Mouse (Mus musculus): ENCODE data around the gene Kcnq2. TPM values are rescaled to one million over a fixed set of nuclear protein-coding genes. Genes with fewer than 3 reads are reported as not detected.

The Kcnq2 gene
- polyA plus RNA-seq, 1 experiment from 2014 or later = 0.75 TPM

DNA sequence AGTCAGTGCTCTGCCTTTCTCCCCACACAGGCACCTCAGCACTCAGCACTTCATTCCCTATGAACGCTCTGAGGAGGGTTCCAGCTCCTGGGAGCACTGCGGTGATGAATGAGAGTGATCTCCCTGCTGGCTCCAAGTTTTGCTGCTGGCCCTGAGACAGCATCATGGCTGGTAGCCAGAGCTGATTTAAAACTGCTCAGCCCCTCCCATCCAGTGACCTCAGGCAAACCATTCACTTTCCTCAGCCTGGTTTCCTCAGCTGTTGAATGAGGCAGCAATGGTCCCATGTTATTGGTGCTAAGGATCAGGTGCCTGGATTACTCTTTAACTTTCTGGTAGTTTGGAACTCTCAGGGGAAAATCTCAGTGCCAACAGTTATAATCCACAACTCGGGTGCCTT is 91.7 kb downstream of the Kcnq2 start, which contains the start of gene Chrna4:
TSS of gene Chrna4 (minus strand) at position 110 of the 400 bp plus-strand sequence.
- peak; percentile 55; the same call in 1 of the 2 replicates for ATAC-seq
- H3K4me1 ChIP-seq (ENCODE audit: control insufficient read depth, insufficient read depth, low read length) = peaks cover 10% of the 10 kb centered on the region
- H3K4me3 ChIP-seq (ENCODE audit: low read length) = no peak within 1 kb of the TSS
- no peaks in the 10 kb centered on the region for H3K36me3 ChIP-seq (ENCODE audit: control insufficient read depth, insufficient read depth, low read length)
- H3K4me2 ChIP-seq (ENCODE audit: low read depth, low read length) = no peak within 1 kb of the TSS
- no peak within 1 kb of the TSS for H3K27ac ChIP-seq (ENCODE audit: low read length)
- H3K9ac ChIP-seq (ENCODE audit: low read depth, low read length) = no peak within 1 kb of the TSS
- WGBS = 48% methylated on average over 3 of the region's 3 CpGs
- H3K9me3 ChIP-seq (ENCODE audit: control insufficient read depth, low read length) = no peaks in the 10 kb centered on the region
- H3K27me3 ChIP-seq (replicated peaks; ENCODE audit: control insufficient read depth, insufficient read depth, low read length) = peaks cover 29% of the 10 kb centered on the region

DNA sequence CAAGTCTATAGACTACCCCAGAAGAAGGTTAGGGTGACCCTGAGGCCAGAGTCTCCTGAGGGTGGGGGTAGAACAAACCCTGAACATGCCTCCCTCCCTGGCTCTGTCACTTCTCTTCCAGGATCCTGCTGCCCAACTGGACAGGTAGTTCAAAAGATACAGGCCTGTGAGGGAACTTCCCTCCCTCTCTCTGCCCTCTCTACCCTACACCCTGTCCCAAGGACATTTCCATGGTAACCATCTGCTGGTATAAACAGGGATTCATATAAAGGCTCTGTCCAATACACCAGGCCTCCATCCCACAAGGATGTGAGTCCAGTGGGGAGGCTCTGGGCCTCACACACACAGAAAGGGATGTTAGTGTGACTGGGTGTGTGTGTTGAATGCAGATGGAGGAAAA is 92.7 kb downstream of the Kcnq2 start:
- no peak overlapping the region for H3K4me3 ChIP-seq (ENCODE audit: low read length)
- no peak for ATAC-seq
- peaks cover 14% of the 10 kb centered on the region for H3K4me1 ChIP-seq (ENCODE audit: control insufficient read depth, insufficient read depth, low read length)
- H3K27me3 ChIP-seq (replicated peaks; ENCODE audit: control insufficient read depth, insufficient read depth, low read length) = peaks cover 39% of the 10 kb centered on the region
- H3K9me3 ChIP-seq (ENCODE audit: control insufficient read depth, low read length) = no peaks in the 10 kb centered on the region
- H3K9ac ChIP-seq (ENCODE audit: low read depth, low read length) = no peak overlapping the region
- H3K4me2 ChIP-seq (ENCODE audit: low read depth, low read length) = no peak overlapping the region
- H3K36me3 ChIP-seq (ENCODE audit: control insufficient read depth, insufficient read depth, low read length) = no peaks in the 10 kb centered on the region
- no peak overlapping the region for H3K27ac ChIP-seq (ENCODE audit: low read length)

DNA sequence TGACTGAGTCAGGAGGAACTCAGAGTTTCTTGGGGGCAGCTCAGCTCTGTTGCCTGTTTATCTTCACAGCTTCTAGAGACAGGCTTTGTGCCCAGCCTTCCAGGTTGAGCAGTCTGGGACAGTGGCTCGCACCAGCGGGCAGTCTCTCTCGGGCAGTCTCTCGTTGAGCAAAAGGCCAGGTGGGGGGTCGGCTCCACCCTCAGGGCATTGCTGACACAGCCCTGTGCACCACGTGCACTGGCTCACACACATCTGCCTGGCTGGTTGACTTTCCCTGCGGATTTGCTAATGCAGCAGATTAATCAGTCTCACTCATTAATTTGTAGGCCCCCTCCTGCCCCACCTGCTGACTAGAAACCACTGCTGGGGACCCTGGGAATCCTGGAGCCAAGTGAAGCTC is 93.2 kb downstream of the Kcnq2 start:
- Histone ChIP-seq H3K9me3 (ENCODE audit: control insufficient read depth, low read length) (no peaks in the 10 kb centered on the region), H3K27ac (ENCODE audit: low read length) (no peak overlapping the region), H3K27me3 (replicated peaks; ENCODE audit: control insufficient read depth, insufficient read depth, low read length) (peaks cover 43% of the 10 kb centered on the region), H3K36me3 (ENCODE audit: control insufficient read depth, insufficient read depth, low read length) (no peaks in the 10 kb centered on the region), H3K4me3 (ENCODE audit: low read length) (no peak overlapping the region), H3K4me1 (ENCODE audit: control insufficient read depth, insufficient read depth, low read length) (peaks cover 14% of the 10 kb centered on the region), H3K4me2 (ENCODE audit: low read depth, low read length) (no peak overlapping the region), H3K9ac (ENCODE audit: low read depth, low read length) (no peak overlapping the region)
- no peak for ATAC-seq
- 18% methylated on average over 7 of the region's 7 CpGs for WGBS

DNA sequence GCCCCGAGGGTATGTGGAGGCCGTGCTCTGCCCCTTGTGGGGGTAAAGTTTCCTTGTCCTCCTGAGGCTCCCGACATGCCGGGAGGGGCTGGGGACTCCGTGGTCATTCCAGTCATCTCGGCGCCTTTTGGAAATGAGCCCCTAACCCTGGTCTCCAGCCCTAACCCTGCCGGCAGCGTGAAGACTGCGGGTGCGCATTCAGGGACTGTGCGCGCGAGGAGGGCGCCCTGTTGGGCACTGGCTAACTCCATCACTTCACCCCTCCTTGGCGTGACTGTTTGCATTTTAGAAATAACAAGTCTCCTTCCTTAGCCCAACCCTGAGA is 95.8 kb downstream of the Kcnq2 start:
- Histone ChIP-seq H3K4me3 (ENCODE audit: low read length) (peak overlapping the region; percentile 60), H3K27ac (ENCODE audit: low read length) (no peak overlapping the region), H3K36me3 (ENCODE audit: control insufficient read depth, insufficient read depth, low read length) (no peaks in the 10 kb centered on the region), H3K4me1 (ENCODE audit: control insufficient read depth, insufficient read depth, low read length) (peaks cover 14% of the 10 kb centered on the region), H3K4me2 (ENCODE audit: low read depth, low read length) (peak overlapping the region; percentile 93), H3K9me3 (ENCODE audit: control insufficient read depth, low read length) (no peaks in the 10 kb centered on the region), H3K9ac (ENCODE audit: low read depth, low read length) (peak overlapping the region; percentile 59; the same call in 1 of the 2 replicates), H3K27me3 (replicated peaks; ENCODE audit: control insufficient read depth, insufficient read depth, low read length) (peaks cover 50% of the 10 kb centered on the region)
- no peak for ATAC-seq
- WGBS = 0% methylated on average over 16 of the region's 16 CpGs

DNA sequence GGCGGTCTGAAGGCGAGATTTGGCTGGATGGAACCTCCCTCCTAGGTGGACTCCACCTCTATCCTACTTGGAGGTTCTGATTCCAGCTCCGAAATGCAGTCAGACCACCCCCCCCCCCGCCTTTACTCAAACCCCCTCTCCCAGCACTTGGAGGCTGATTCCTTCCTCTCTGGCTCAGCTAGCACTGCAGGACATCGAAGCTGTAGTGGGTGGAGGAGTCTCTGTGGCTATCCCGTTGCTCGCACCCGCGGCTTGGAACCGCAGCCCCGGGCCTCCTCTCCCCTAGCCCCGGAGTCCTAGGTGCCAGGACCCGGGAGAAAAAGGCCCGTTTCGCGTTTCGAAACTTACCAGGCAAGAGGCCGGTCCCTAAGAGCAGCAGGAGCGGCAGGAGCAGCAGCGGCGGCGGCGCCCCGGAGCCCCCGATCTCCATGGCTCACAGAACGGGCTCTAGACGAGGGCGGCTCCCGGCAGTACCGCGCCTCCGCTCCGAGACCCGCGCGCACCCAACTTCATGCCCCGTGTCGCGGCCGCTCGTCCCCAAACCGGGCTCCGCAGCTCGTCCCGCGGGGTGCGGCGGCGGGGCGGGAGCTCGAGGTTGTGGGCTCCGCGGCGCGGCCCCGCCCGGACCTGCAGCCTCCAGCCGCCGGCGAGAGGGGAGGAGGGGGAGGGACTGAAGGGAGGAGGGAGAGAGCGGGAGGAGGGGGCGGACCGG is 96.3 kb downstream of the Kcnq2 start:
- no peaks in the 10 kb centered on the region for H3K36me3 ChIP-seq (ENCODE audit: control insufficient read depth, insufficient read depth, low read length)
- no peaks in the 10 kb centered on the region for H3K9me3 ChIP-seq (ENCODE audit: control insufficient read depth, low read length)
- peak; percentile 32; the same call in 1 of the 2 replicates for ATAC-seq
- H3K4me3 ChIP-seq (ENCODE audit: low read length) = peak overlapping the region; percentile 60
- peaks cover 13% of the 10 kb centered on the region for H3K4me1 ChIP-seq (ENCODE audit: control insufficient read depth, insufficient read depth, low read length)
- H3K9ac ChIP-seq (ENCODE audit: low read depth, low read length) = peak overlapping the region; percentile 59
- H3K27me3 ChIP-seq (replicated peaks; ENCODE audit: control insufficient read depth, insufficient read depth, low read length) = peaks cover 50% of the 10 kb centered on the region
- peak overlapping the region; percentile 93 for H3K4me2 ChIP-seq (ENCODE audit: low read depth, low read length)
- 2% methylated on average over 56 of the region's 63 CpGs for WGBS
- no peak overlapping the region for H3K27ac ChIP-seq (ENCODE audit: low read length)

DNA sequence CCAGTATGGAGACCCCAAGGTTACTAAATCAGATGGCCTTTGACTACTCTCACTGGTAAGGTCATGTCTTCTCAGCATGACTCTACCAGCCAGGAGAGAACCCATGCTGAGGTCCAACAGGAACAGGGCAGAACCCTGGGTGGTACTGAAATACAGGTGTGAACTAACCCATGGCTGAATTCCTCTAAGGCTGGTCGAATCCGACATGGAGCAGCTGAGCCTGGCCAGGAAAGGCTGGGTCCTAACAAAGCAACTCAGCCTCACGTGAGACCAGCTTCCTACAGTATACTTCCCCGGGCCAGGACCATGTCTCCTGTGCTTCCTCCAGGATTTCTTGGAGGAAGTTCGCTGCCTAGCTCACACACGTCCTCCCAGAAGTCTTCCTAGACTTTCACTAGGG is 98.5 kb downstream of the Kcnq2 start:
- WGBS = 74% methylated on average over 6 of the region's 6 CpGs
- Histone ChIP-seq H3K27ac (ENCODE audit: low read length) (no peak overlapping the region), H3K27me3 (replicated peaks; ENCODE audit: control insufficient read depth, insufficient read depth, low read length) (peaks cover 50% of the 10 kb centered on the region), H3K36me3 (ENCODE audit: control insufficient read depth, insufficient read depth, low read length) (no peaks in the 10 kb centered on the region), H3K4me3 (ENCODE audit: low read length) (no peak overlapping the region), H3K4me1 (ENCODE audit: control insufficient read depth, insufficient read depth, low read length) (peaks cover 8% of the 10 kb centered on the region), H3K9me3 (ENCODE audit: control insufficient read depth, low read length) (no peaks in the 10 kb centered on the region), H3K4me2 (ENCODE audit: low read depth, low read length) (no peak overlapping the region), H3K9ac (ENCODE audit: low read depth, low read length) (no peak overlapping the region)
- ATAC-seq = no peak

DNA sequence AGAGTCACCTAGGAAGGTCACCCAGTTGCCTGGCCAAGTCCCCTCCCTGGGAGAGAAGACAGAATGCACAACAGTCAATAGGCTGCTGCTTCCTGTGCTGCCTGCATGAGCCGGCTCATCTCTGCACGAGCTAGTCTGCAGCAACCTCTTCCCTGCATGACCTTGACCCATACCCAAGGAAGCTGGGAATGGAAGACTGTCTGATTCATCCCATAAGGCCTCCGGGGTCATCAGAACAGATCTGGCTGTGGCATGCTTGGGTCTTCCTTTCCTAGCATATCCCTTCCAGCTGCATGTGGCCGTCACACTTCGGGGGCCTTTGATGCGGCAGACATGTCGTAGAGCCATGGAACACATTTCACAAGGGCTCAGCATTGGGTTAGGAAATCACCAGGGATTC is 99.9 kb downstream of the Kcnq2 start:
- Histone ChIP-seq H3K9me3 (ENCODE audit: control insufficient read depth, low read length) (no peaks in the 10 kb centered on the region), H3K9ac (ENCODE audit: low read depth, low read length) (no peak overlapping the region), H3K27ac (ENCODE audit: low read length) (no peak overlapping the region), H3K4me1 (ENCODE audit: control insufficient read depth, insufficient read depth, low read length) (peaks cover 8% of the 10 kb centered on the region), H3K4me3 (ENCODE audit: low read length) (no peak overlapping the region), H3K4me2 (ENCODE audit: low read depth, low read length) (no peak overlapping the region), H3K27me3 (replicated peaks; ENCODE audit: control insufficient read depth, insufficient read depth, low read length) (peaks cover 38% of the 10 kb centered on the region), H3K36me3 (ENCODE audit: control insufficient read depth, insufficient read depth, low read length) (no peaks in the 10 kb centered on the region)
- no peak for ATAC-seq
- WGBS = 77% methylated on average over 7 of the region's 7 CpGs

DNA sequence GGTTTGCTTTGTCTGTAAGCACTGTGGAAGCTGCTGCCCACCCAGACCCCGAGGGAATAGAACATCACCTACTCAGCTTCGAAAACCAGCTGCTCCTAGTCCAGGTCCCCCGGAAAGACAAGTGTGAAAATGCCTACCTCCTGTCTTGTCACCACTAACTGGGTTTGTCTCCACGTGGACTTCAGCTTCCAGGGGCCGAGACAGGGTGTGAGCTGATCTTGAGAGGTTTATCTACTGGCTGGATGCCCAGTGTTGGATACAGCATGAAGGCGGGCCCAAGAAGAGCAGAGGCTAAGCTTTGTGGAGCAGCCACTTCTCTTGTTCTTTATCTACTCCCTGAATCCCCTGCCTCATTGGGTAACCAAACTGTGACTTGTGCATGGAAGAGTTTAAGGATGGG is 101.8 kb downstream of the Kcnq2 start:
- ATAC-seq = no peak
- Histone ChIP-seq H3K36me3 (ENCODE audit: control insufficient read depth, insufficient read depth, low read length) (no peaks in the 10 kb centered on the region), H3K4me1 (ENCODE audit: control insufficient read depth, insufficient read depth, low read length) (peaks cover 3% of the 10 kb centered on the region), H3K4me3 (ENCODE audit: low read length) (no peak overlapping the region), H3K9me3 (ENCODE audit: control insufficient read depth, low read length) (no peaks in the 10 kb centered on the region), H3K27me3 (replicated peaks; ENCODE audit: control insufficient read depth, insufficient read depth, low read length) (peaks cover 19% of the 10 kb centered on the region), H3K9ac (ENCODE audit: low read depth, low read length) (no peak overlapping the region), H3K4me2 (ENCODE audit: low read depth, low read length) (no peak overlapping the region), H3K27ac (ENCODE audit: low read length) (no peak overlapping the region)
- 55% methylated on average over 6 of the region's 6 CpGs for WGBS

DNA sequence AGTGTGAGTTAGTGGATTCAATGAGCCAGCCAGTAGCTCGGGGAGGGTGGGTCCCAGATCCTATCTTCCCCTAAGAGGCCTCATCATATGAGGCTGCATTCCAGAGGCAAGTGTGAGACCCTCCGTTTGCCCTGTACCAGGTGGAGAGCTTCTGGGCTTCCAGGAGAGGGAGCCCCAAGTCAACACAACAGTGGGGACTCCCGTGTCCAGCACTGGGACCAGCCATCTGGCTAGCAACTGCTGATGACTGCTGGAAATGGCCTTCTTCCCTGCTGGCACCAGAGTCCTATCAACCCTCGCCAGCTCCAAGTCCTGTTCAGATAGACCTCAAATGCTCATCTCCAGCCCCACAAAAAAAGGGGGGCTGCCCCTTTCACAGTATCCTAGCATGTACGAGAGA is 102.7 kb downstream of the Kcnq2 start:
- Histone ChIP-seq H3K4me1 (ENCODE audit: control insufficient read depth, insufficient read depth, low read length) (no peaks in the 10 kb centered on the region; the same call in 1 of the 2 replicates), H3K4me2 (ENCODE audit: low read depth, low read length) (no peak overlapping the region), H3K4me3 (ENCODE audit: low read length) (no peak overlapping the region), H3K9me3 (ENCODE audit: control insufficient read depth, low read length) (no peaks in the 10 kb centered on the region), H3K9ac (ENCODE audit: low read depth, low read length) (no peak overlapping the region), H3K27ac (ENCODE audit: low read length) (no peak overlapping the region), H3K27me3 (replicated peaks; ENCODE audit: control insufficient read depth, insufficient read depth, low read length) (peaks cover 11% of the 10 kb centered on the region), H3K36me3 (ENCODE audit: control insufficient read depth, insufficient read depth, low read length) (no peaks in the 10 kb centered on the region)
- WGBS = 39% methylated on average over 5 of the region's 5 CpGs
- no peak for ATAC-seq
